Mouse (Mus musculus): ENCODE results near the gene Rnf166. TPM values are rescaled to one million over a fixed set of nuclear protein-coding genes. Genes with fewer than 3 reads are reported as not detected.

Rnf166 gene
- polyA plus RNA-seq (2014; fragmentation: Illumina TruSeq; extraction: RNeasy Lipid Tissue Mini Kit (QIAGEN cat#74804); ENCODE audit: low read depth, low replicate concordance): 12.9 TPM

DNA sequence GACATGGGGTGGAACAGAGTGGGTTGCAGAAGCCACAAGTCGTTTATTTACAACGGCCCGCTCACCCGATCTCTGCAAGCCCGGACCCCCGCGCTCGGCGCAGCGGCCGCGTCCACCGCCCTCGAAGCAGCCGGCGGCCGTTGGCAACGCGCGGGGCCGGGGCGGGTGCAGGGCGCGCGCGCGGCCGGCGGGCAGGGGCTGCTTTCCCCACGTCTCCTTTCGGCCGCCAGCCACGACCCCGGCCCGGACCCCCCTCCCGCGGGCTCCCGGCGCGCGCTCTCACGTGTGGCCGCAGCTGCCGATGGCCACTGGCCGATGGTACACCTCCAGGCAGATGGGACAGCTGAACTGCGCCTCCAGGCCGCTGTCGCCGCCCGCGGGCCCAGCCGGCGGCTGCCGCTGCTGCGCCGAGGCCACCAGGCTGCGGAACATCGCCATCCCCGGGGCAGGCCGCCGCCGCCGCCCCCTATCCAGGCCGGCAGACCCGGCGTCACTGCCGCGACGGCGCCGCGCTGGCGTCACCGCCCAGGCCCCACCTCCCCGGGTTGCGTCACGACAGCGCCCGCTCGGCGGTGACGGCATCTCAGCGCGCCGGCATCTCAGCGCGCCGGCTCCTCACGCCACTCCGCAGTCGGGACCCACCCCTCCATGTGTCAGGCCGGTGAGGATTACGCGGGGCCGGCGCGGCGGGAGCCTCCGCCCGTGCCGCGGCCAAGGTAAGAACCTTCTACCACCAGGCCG lies at the start of gene Rnf166, which contains the start of gene Ctu2:
Rnf166 (minus strand) TSS at position 485 of the 741 bp plus-strand sequence.
Ctu2 (plus strand) TSS at position 564 of the 741 bp plus-strand sequence.

DNA sequence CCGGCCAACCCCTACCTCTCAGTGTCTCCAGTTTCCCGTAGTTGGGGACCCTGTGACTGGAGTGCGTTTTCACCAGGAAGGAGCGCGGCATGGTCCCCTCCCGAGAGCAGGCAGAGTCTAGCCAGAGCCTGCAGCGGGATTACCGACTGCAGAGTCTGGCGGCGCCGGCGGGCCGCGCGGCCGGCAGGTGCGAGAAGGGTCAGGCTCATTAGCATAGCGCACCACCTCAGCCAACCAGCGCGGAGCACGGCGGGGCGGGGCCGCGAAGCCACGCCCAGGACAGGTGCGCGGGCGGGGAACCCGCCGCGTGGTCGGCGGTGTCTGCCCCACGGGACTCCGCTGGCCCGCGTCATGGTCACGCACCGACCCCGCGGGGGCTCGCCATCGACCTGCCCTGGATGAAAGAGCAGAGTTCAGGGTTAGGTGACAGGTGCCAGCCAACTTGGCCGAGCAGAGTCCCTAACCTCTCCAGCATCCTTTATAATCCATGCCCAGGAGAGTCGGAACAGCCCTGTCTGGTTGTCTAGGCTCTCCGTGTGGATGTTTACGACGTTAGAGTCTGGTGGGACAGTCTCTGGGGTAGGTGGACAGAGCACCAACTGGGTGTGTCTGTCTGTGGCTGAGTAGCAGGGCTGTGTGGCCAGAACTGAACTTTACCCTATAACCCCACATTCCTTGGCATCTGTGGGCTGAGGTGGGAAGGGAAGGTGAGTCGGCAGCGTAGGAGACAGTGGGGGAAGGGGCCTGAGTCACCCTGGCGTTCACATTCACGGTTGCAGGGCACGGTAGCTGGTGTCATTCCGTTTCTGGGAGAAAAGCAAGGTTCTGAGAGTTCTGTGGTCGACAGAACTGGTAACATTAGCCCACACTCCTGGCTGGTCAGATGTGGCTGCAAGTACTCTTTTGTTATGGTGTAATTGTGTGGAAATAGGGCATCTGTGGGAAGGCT lies 15.1 kb downstream of the Rnf166 start, which contains the start of gene Snai3:
Snai3 (minus strand) TSS at position 210 of the 949 bp plus-strand sequence.

DNA sequence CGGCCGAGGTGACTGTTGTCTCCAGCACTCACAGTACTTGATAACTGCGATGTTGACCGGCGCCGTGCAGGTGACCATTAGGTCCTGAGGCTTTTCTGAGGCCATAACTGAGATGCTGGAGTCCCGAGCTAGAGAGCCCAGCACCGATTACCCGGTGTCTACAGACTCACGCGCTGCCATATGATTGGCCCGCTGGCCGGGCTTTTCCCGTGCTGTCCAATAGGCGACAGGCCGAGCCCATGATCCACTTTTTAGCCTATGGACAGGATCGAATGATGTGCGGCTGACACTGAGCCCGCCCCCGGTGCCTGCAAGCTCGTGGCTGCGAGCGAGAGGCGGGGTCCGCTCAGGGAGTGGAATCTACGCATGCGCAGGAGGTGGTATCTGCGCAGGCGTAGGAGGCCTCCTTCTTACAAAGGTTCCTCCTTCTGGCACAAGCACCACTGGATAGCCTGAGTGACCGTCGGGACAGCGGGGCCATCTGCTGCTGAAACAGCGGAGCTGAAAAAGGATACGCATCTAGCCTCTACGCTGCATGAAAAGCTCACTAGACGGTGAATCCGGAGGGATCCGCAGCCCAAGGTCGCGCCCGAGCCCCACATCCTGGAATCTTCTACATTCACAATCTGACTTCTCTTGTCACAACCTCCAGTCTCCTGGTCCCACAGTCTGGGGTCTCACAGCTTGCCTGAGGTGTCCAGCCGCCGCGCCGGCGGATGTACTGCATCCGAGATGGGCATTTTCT lies 32.4 kb downstream of the Rnf166 start, which contains the start of gene Mvd:
Mvd (minus strand) TSS at position 161 of the 745 bp plus-strand sequence.

DNA sequence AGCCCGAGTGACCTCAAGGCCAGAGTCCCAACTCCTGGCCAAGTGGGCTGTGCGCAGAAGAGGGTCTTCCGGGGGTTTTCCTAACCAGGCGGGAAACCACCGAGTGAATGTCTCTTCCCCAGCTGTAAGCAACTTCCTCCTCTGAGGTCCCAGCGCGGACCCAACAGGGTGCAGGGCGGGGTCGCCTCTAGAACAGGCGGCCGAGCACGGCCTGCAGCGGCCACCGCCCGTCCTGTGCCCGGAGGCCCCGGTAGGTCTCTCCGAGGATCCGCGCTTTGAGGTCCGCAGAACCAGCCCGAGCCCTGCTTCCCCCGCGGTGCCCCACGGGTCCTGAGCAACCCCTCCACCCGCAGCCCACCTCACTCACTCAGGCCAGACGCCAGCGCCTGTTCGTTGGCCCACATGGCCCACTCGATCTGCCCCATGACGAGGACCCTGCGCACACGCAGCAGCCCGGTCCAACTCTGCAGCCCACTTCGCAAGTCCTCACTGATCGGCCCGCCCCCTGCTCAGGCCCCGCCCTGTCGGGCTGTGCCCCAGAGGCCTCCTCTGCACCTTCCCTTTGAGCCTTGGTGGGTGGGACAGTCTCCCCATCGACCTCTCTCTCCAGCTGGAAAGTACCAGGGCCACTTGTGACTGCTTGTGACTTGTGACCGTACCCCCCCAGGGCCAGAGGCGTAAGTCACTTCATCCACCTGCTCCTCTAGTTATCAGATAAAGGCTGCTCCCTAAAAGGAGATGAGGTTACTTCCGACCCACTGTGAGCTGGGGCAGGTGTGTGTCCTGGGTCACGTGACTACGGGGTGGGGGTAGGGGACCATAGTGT lies 43.2 kb downstream of the Rnf166 start, which contains the start of gene Cyba:
Cyba (minus strand) TSS at position 488 of the 826 bp plus-strand sequence.

DNA sequence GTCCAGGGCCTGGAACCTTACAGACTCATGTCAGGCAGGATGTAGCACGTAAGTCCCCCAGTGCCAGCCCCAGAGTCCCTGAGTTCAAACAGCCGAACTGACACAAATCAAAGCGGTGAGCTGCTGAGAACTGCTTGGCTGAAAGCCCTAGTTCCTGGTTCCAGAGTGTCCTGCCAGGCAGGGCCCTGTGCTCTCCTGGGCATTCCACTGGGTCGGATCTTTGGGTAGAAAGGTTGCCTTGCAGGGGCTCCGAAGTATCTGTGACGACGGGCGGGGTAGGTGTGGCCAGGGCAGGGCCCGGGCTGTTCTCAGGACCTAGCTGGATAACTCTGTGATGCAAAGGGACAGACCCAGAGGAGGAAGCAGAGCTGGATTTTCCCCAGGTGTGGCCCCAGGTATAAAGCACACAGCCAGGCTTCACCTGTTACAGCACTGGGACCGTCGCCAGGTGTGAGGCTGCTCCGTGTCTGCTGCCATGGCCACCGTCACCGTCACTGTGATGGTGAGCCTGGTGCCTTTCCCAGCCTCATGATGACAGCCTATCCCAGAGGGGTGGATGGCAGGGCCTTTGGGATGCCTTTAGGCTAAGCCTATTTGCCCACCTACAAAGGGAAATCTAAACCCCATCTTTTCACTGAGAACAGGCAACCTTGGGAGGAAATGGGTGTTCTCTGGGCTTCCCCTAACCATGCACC lies 54.3 kb downstream of the Rnf166 start, which contains the start of gene Il17c:
Il17c (plus strand) TSS at position 645 of the 695 bp plus-strand sequence.

Other genes starting within 250 kb of the Rnf166 start
- not detected for gene Zfpm1, start 193.9 kb downstream of the Rnf166 start, polyA plus RNA-seq (2014; fragmentation: Illumina TruSeq; extraction: RNeasy Lipid Tissue Mini Kit (QIAGEN cat#74804); ENCODE audit: low read depth, low replicate concordance)
- gene Trhr2, start 115.3 kb downstream of the Rnf166 start, polyA plus RNA-seq (2014; fragmentation: Illumina TruSeq; extraction: RNeasy Lipid Tissue Mini Kit (QIAGEN cat#74804); ENCODE audit: low read depth, low replicate concordance): not detected
- 17.9 TPM for gene Zc3h18, start 99.5 kb downstream of the Rnf166 start, polyA plus RNA-seq (2014; fragmentation: Illumina TruSeq; extraction: RNeasy Lipid Tissue Mini Kit (QIAGEN cat#74804); ENCODE audit: low read depth, low replicate concordance)
- gene Il17c, start 54.0 kb downstream of the Rnf166 start, polyA plus RNA-seq (2014; fragmentation: Illumina TruSeq; extraction: RNeasy Lipid Tissue Mini Kit (QIAGEN cat#74804); ENCODE audit: low read depth, low replicate concordance): not detected
- not detected for gene Cyba, start 43.1 kb downstream of the Rnf166 start, polyA plus RNA-seq (2014; fragmentation: Illumina TruSeq; extraction: RNeasy Lipid Tissue Mini Kit (QIAGEN cat#74804); ENCODE audit: low read depth, low replicate concordance)
- gene Mvd, start 32.6 kb downstream of the Rnf166 start, polyA plus RNA-seq (2014; fragmentation: Illumina TruSeq; extraction: RNeasy Lipid Tissue Mini Kit (QIAGEN cat#74804); ENCODE audit: low read depth, low replicate concordance): not detected
- gene Snai3, start 15.3 kb downstream of the Rnf166 start, polyA plus RNA-seq (2014; fragmentation: Illumina TruSeq; extraction: RNeasy Lipid Tissue Mini Kit (QIAGEN cat#74804); ENCODE audit: low read depth, low replicate concordance): not detected
- gene Ctu2, start 79 bp upstream of the Rnf166 start, polyA plus RNA-seq (2014; fragmentation: Illumina TruSeq; extraction: RNeasy Lipid Tissue Mini Kit (QIAGEN cat#74804); ENCODE audit: low read depth, low replicate concordance): 0.16 TPM
- gene Piezo1, start 75.3 kb upstream of the Rnf166 start, polyA plus RNA-seq (2014; fragmentation: Illumina TruSeq; extraction: RNeasy Lipid Tissue Mini Kit (QIAGEN cat#74804); ENCODE audit: low read depth, low replicate concordance): 1.8 TPM
- 1.1 TPM for gene Cdt1, start 92.0 kb upstream of the Rnf166 start, polyA plus RNA-seq (2014; fragmentation: Illumina TruSeq; extraction: RNeasy Lipid Tissue Mini Kit (QIAGEN cat#74804); ENCODE audit: low read depth, low replicate concordance)
- gene Aprt, start 100.8 kb upstream of the Rnf166 start, polyA plus RNA-seq (2014; fragmentation: Illumina TruSeq; extraction: RNeasy Lipid Tissue Mini Kit (QIAGEN cat#74804); ENCODE audit: low read depth, low replicate concordance): not detected
- gene Galns, start 135.4 kb upstream of the Rnf166 start, polyA plus RNA-seq (2014; fragmentation: Illumina TruSeq; extraction: RNeasy Lipid Tissue Mini Kit (QIAGEN cat#74804); ENCODE audit: low read depth, low replicate concordance): 1.5 TPM
- 4.2 TPM for gene Trappc2l, start 135.6 kb upstream of the Rnf166 start, polyA plus RNA-seq (2014; fragmentation: Illumina TruSeq; extraction: RNeasy Lipid Tissue Mini Kit (QIAGEN cat#74804); ENCODE audit: low read depth, low replicate concordance)
- gene Pabpn1l, start 146.7 kb upstream of the Rnf166 start, polyA plus RNA-seq (2014; fragmentation: Illumina TruSeq; extraction: RNeasy Lipid Tissue Mini Kit (QIAGEN cat#74804); ENCODE audit: low read depth, low replicate concordance): not detected
- gene Cbfa2t3, start 223.0 kb upstream of the Rnf166 start, polyA plus RNA-seq (2014; fragmentation: Illumina TruSeq; extraction: RNeasy Lipid Tissue Mini Kit (QIAGEN cat#74804); ENCODE audit: low read depth, low replicate concordance): 7.2 TPM